Mouse (Mus musculus) MEL (cell line): ENCODE data around the gene Cdh13. TPM values are rescaled to one million over a fixed set of nuclear protein-coding genes. Genes with fewer than 3 reads are reported as not detected.

Experiments used
- DNase-seq: peaks from one replicate; pipeline ENCODE4 v3.0.0; 2011; ENCODE audit warnings: low read depth, low spot score
- H3K27ac ChIP-seq: 2 replicates; pipeline ENCODE4 v1.5.1; 2012; ENCODE audit warnings: low read depth, mild to moderate bottlenecking, control low read depth, low read length, moderate library complexity; ENCODE audit not compliant: control insufficient read depth
- H3K27me3 ChIP-seq, 2 experiments: fragments of 150-350 bp in 1 of 2; sonication (generic) in 1 of 2; 2 replicates each; pipeline ENCODE4 v1.6.1; 2012; ENCODE audit warnings: low read length in 2 of 2, mild to moderate bottlenecking in 2 of 2, improper control_type of control experiment in 1 of 2, moderate library complexity in 1 of 2; ENCODE audit not compliant: insufficient read depth in 2 of 2, control insufficient read depth in 1 of 2
- H3K36me3 ChIP-seq, 2 experiments: 2 replicates each; pipeline ENCODE4 v1.6.1; 2012 to 2014; ENCODE audit warnings: low read length in 2 of 2, improper control_type of control experiment in 1 of 2, inconsistent platforms in 1 of 2, mild to moderate bottlenecking in 1 of 2; ENCODE audit not compliant: insufficient read depth in 2 of 2, control insufficient read depth in 1 of 2
- H3K4me1 ChIP-seq, 2 experiments: fragments of 150-350 bp in 1 of 2; sonication (generic) in 1 of 2; 2 replicates each; pipeline ENCODE4 v1.6.1; 2012; ENCODE audit warnings: low read length in 2 of 2, improper control_type of control experiment in 1 of 2, mild to moderate bottlenecking in 1 of 2; ENCODE audit not compliant: insufficient read depth in 2 of 2, control insufficient read depth in 1 of 2
- H3K4me3 ChIP-seq, 2 experiments: fragments of 150-350 bp in 1 of 2; sonication (generic) in 1 of 2; 2 replicates each; pipeline ENCODE4 v1.5.1; 2012; ENCODE audit warnings: low read depth in 2 of 2, low read length in 2 of 2, mild to moderate bottlenecking in 2 of 2, moderate library complexity in 2 of 2, control low read depth in 1 of 2, improper control_type of control experiment in 1 of 2; ENCODE audit not compliant: control insufficient read depth in 1 of 2, insufficient read depth in 1 of 2
- H3K79me2 ChIP-seq: 2 replicates; pipeline ENCODE4 v1.6.1; 2012; ENCODE audit warnings: mild to moderate bottlenecking, low read length, moderate library complexity; ENCODE audit not compliant: control insufficient read depth, poor library complexity, insufficient read depth
- H3K9ac ChIP-seq: 2 replicates; pipeline ENCODE4 v1.6.1; 2012; ENCODE audit warnings: low read depth, mild to moderate bottlenecking, control low read depth, low read length, moderate library complexity; ENCODE audit not compliant: control insufficient read depth, poor library complexity, severe bottlenecking
- H3K9me3 ChIP-seq: fragments of 150-350 bp; sonication (generic); replicated peaks from 2 replicates; pipeline ENCODE4 v1.6.1; 2012; ENCODE audit warnings: mild to moderate bottlenecking, low read length, improper control_type of control experiment, moderate library complexity; ENCODE audit not compliant: insufficient read depth
- BHLHE40 ChIP-seq: IDR thresholded peaks from 2 replicates; pipeline ENCODE4 v1.6.1; 2012; ENCODE audit warnings: low read depth, mild to moderate bottlenecking, inconsistent platforms, low read length, improper control_type of control experiment, borderline replicate concordance
- CTCF ChIP-seq, 3 experiments: IDR thresholded peaks in 2 of 3; conservative IDR thresholded peaks in 1 of 3; 2 replicates each; pipeline ENCODE4 v1.5.1; 2011 to 2012; ENCODE audit warnings: low read length in 3 of 3, low read depth in 2 of 3, mild to moderate bottlenecking in 2 of 3, improper control_type of control experiment in 1 of 3, inconsistent platforms in 1 of 3, mixed read lengths in 1 of 3, moderate library complexity in 1 of 3; ENCODE audit not compliant: control insufficient read depth in 1 of 3, insufficient read depth in 1 of 3, poor library complexity in 1 of 3, severe bottlenecking in 1 of 3
- E2F4 ChIP-seq: IDR thresholded peaks from 2 replicates; pipeline ENCODE4 v1.6.1; 2011; ENCODE audit warnings: low read depth, low read length, improper control_type of control experiment, borderline replicate concordance
- GABPA ChIP-seq: IDR thresholded peaks from 2 replicates; pipeline ENCODE4 v1.6.1; 2012; ENCODE audit warnings: low read depth, mild to moderate bottlenecking, inconsistent platforms, low read length, improper control_type of control experiment, moderate library complexity
- GATA1 ChIP-seq: IDR thresholded peaks from 2 replicates; pipeline ENCODE4 v1.6.1; 2011; ENCODE audit warnings: low read depth, low read length, improper control_type of control experiment
- HCFC1 ChIP-seq: IDR thresholded peaks from 2 replicates; pipeline ENCODE4 v1.6.1; 2012; ENCODE audit warnings: low read depth, mild to moderate bottlenecking, inconsistent platforms, low read length, improper control_type of control experiment, moderate library complexity
- JUND ChIP-seq: IDR thresholded peaks from 2 replicates; pipeline ENCODE4 v1.6.1; 2011; ENCODE audit warnings: low read depth, mild to moderate bottlenecking, improper control_type of control experiment, low read length
- MAFK ChIP-seq: IDR thresholded peaks from 2 replicates; pipeline ENCODE4 v1.6.1; 2011; ENCODE audit warnings: low read depth, mild to moderate bottlenecking, low read length, improper control_type of control experiment, borderline replicate concordance
- MYB ChIP-seq: IDR thresholded peaks from 2 replicates; pipeline ENCODE4 v1.6.1; 2011; ENCODE audit warnings: mild to moderate bottlenecking, low read depth, low read length, improper control_type of control experiment
- NRF1 ChIP-seq: IDR thresholded peaks from 2 replicates; pipeline ENCODE4 v1.6.1; 2014; ENCODE audit warnings: low read depth, mild to moderate bottlenecking, inconsistent platforms, low read length, improper control_type of control experiment, moderate library complexity; ENCODE audit not compliant: poor library complexity, insufficient read depth, severe bottlenecking
- POLR2A ChIP-seq, 2 experiments: IDR thresholded peaks; 2 replicates each; pipeline ENCODE4 v1.6.1; 2011 to 2012; ENCODE audit warnings: low read length in 2 of 2, mild to moderate bottlenecking in 2 of 2, control low read depth in 1 of 2, improper control_type of control experiment in 1 of 2, low read depth in 1 of 2, moderate library complexity in 1 of 2; ENCODE audit not compliant: control insufficient read depth in 1 of 2, insufficient read depth in 1 of 2, poor library complexity in 1 of 2
- SIN3A ChIP-seq: IDR thresholded peaks from 2 replicates; pipeline ENCODE4 v1.6.1; 2012; ENCODE audit warnings: low read length, improper control_type of control experiment, inconsistent platforms
- SMC3 ChIP-seq: IDR thresholded peaks from 2 replicates; pipeline ENCODE4 v1.6.1; 2011; ENCODE audit warnings: low read depth, low read length, improper control_type of control experiment
- TBP ChIP-seq: IDR thresholded peaks from 2 replicates; pipeline ENCODE4 v1.8.0; 2011; ENCODE audit warnings: low read depth, low read length, improper control_type of control experiment
- ZC3H11A ChIP-seq: IDR thresholded peaks from 2 replicates; pipeline ENCODE4 v1.6.1; 2012; ENCODE audit warnings: low read depth, mild to moderate bottlenecking, inconsistent platforms, low read length, improper control_type of control experiment
- ZKSCAN1 ChIP-seq: IDR thresholded peaks from 2 replicates; pipeline ENCODE4 v1.6.1; 2012; ENCODE audit warnings: low read depth, mild to moderate bottlenecking, inconsistent platforms, low read length, improper control_type of control experiment, moderate library complexity
- polyA plus RNA-seq, 2 experiments: library from polyadenylated mRNA; stranded (reverse) in 1 of 2; unstranded in 1 of 2; fragments of >175 nt in 1 of 2; fragments of >200 nt in 1 of 2; gene quantifications; 2 replicates each; pipeline versions ENCODE4 v1.2.1 to v1.2.4; 2012; ENCODE audit warnings: low replicate concordance in 2 of 2, low read depth in 1 of 2; ENCODE audit not compliant: insufficient read length in 2 of 2, insufficient read depth in 1 of 2, missing spikeins in 1 of 2
- total RNA-seq: library from RNA; depleted of rRNA; stranded (reverse); fragments of 300-350 nt; gene quantifications from 2 replicates; pipeline ENCODE4 v1.2.3, GENCODE M21; 2012

Cdh13 gene
- total and polyA plus RNA-seq, 3 experiments = not detected

DNA sequence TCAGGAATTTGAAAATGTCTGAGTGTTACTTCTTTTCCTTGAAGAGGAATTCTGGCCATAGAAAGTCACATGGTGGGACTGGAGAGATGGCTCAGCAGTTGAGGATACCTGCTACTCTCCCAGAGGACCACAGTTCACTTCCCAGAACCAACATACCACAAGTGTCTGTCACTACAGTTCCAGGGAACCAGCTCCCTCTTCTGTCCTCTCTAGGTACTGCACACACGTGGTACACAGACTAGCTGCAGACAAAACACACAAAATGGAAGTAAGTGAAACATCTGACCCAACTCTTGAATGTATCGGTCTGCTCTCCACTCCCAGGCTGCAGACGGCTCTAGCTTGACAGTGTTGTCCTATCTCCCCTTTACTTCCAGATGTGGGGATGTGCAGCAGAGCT, 633.0 kb downstream of the Cdh13 start:
- Histone ChIP-seq H3K27me3 (no peaks in the 10 kb centered on the region), H3K36me3 (no peaks in the 10 kb centered on the region), H3K79me2 (no peaks in the 10 kb centered on the region), H3K9me3 (no peaks in the 10 kb centered on the region), H3K9ac (no peak overlapping the region), H3K4me1 (no peaks in the 10 kb centered on the region), H3K4me3 (no peak overlapping the region), H3K27ac (no peak overlapping the region)
- no peak for TF ChIP-seq JUND
- 0 out of 6 replicates have a peak, but pooled peaks of 1 of the 3 experiments have one; percentile 19 for TF ChIP-seq CTCF (IDR thresholded peaks at IDR 0.05 in 2 of 3, conservative IDR thresholded peaks at IDR 0.05 in 1 of 3; ENCODE audit: control insufficient read depth in 1 of 3, insufficient read depth in 1 of 3, low read depth in 2 of 3, low read length in 3 of 3, poor library complexity in 1 of 3, severe bottlenecking in 1 of 3)
- no peak for DNase-seq

DNA sequence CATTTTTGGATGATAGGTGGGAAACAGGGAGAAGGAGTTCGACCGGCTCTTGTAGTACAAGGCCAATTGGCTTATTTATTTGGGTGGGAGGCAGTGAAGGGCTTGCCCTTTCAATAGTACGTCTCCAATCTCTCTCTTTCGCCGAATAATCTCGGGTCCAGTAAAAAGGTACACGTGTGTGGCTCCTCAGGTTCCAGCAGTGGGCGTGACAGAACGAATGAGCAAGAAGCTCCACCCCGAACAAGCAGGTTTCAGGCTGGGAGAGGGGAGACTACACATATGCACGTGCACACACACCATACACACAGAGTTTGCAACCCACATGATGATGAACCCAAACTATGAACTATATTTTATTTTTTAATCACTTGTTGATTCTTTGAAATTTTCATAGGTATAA, 653.9 kb downstream of the Cdh13 start:
- TF ChIP-seq JUND = no peak
- TF ChIP-seq, all 39 proteins: peak for 0
- Histone ChIP-seq H3K27ac (no peak overlapping the region), H3K9me3 (no peaks in the 10 kb centered on the region)

GRCm38 (mm10) chr8:118938025-118938424, 654.5 kb downstream of the Cdh13 start:
- no peaks in the 10 kb centered on the region for H3K4me1 ChIP-seq
- no peak for DNase-seq
- TF ChIP-seq HCFC1 (no peak), CTCF (IDR thresholded peaks at IDR 0.05 in 2 of 3, conservative IDR thresholded peaks at IDR 0.05 in 1 of 3; ENCODE audit: control insufficient read depth in 1 of 3, insufficient read depth in 1 of 3, low read depth in 2 of 3, low read length in 3 of 3, poor library complexity in 1 of 3, severe bottlenecking in 1 of 3) (no peak), SIN3A (no peak), POLR2A (IDR thresholded peaks at IDR 0.05; ENCODE audit: control insufficient read depth in 1 of 2, insufficient read depth in 1 of 2, low read depth in 1 of 2, low read length in 2 of 2, poor library complexity in 1 of 2) (no peak), SMC3 (no peak), ZKSCAN1 (no peak), ZC3H11A (no peak), NRF1 (no peak), MAFK (no peak), BHLHE40 (no peak), E2F4 (no peak), TBP (no peak), GATA1 (no peak), MYB (no peak), GABPA (no peak)
- no peaks in the 10 kb centered on the region for H3K79me2 ChIP-seq
- no peak overlapping the region for H3K4me3 ChIP-seq
- no peaks in the 10 kb centered on the region for H3K36me3 ChIP-seq
- H3K9me3 ChIP-seq = no peaks in the 10 kb centered on the region
- H3K27ac ChIP-seq = no peak overlapping the region
- H3K27me3 ChIP-seq = no peaks in the 10 kb centered on the region
- no peak overlapping the region for H3K9ac ChIP-seq

More for the DNA sequence above, 653.9 kb downstream of the Cdh13 start:
- Histone ChIP-seq H3K27me3 (no peaks in the 10 kb centered on the region), H3K4me3 (no peak overlapping the region), H3K9ac (no peak overlapping the region), H3K79me2 (no peaks in the 10 kb centered on the region), H3K36me3 (no peaks in the 10 kb centered on the region), H3K4me1 (no peaks in the 10 kb centered on the region)
- DNase-seq = no peak
